Mouse (Mus musculus) adrenal gland, postnatal 14 days (tissue): ENCODE data around the gene Gtf2ird2. TPM values are rescaled to one million over a fixed set of nuclear protein-coding genes. Genes with fewer than 3 reads are reported as not detected.

ENCODE experiments used
- DNase-seq: peaks from one replicate; pipeline ENCODE4 v3.0.0; 2021; ENCODE audit warnings: mixed read lengths
- total RNA-seq: library from RNA; stranded (reverse); gene quantifications from 2 replicates; pipeline ENCODE4 v1.2.3, GENCODE M21; 2021

Gtf2ird2 gene
- total RNA-seq, 1 experiment from 2014 or later, result 8.8 TPM

GRCm38 (mm10) chr5:134269751-134270150 is 85.9 kb downstream of the Gtf2ird2 start:
- no peak for DNase-seq

- DNase-seq, result no peak
These were observed 86.7 kb downstream of the Gtf2ird2 start for GRCm38 (mm10) chr5:134270566-134270965.

- no peak for DNase-seq
These were observed 87.6 kb downstream of the Gtf2ird2 start for GRCm38 (mm10) chr5:134271421-134271820.

GRCm38 (mm10) chr5:134272761-134273160 is 88.9 kb downstream of the Gtf2ird2 start:
- DNase-seq, result no peak

- DNase-seq, result no peak
These were observed 89.9 kb downstream of the Gtf2ird2 start for GRCm38 (mm10) chr5:134273761-134274160.

Other genes with a start within 250 kb of the Gtf2ird2 start
- 11.2 and 12.9 TPM in 2 replicates for gene Castor2, start 84.3 kb upstream of the Gtf2ird2 start, total RNA-seq
- 27.6 and 27.7 TPM in 2 replicates for gene Rcc1l, start 7.2 kb upstream of the Gtf2ird2 start, total RNA-seq
- 8.1 and 12.4 TPM in 2 replicates for gene Ncf1, start 45.6 kb downstream of the Gtf2ird2 start, total RNA-seq
- gene Gtf2i, start 130.7 kb downstream of the Gtf2ird2 start, total RNA-seq, result 231 and 237 TPM in 2 replicates